Mouse (Mus musculus) thymus, postnatal 14 days (tissue): ENCODE measurements around the gene Trak1.
"Not testable (repeated sequence)": the region's sequence is repeated elsewhere in the genome, so short reads cannot be mapped to it uniquely, and the experiment has no call there.

Source experiments
- DNase-seq: peaks from one replicate; pipeline ENCODE4 v3.0.0; 2021

The Trak1 gene

GRCm38 (mm10) chr9:121321118-121321517, 23.8 kb downstream of the Trak1 start:
- DNase-seq, result no peak

GRCm38 (mm10) chr9:121322034-121322433, 24.7 kb downstream of the Trak1 start:
- DNase-seq, result no peak

- not testable (repeated sequence) for DNase-seq
Observed at GRCm38 (mm10) chr9:121328342-121328741, 31.0 kb downstream of the Trak1 start.

- DNase-seq, result no peak
Observed at GRCm38 (mm10) chr9:121329181-121329580, 31.9 kb downstream of the Trak1 start.

- no peak for DNase-seq
Observed at GRCm38 (mm10) chr9:121330065-121330464, 32.8 kb downstream of the Trak1 start.

- no peak for DNase-seq
Observed at GRCm38 (mm10) chr9:121331438-121331837, 34.1 kb downstream of the Trak1 start.

- peak; percentile 75 for DNase-seq
Observed at GRCm38 (mm10) chr9:121331878-121332630, 34.8 kb downstream of the Trak1 start.

GRCm38 (mm10) chr9:121333559-121333958, 36.3 kb downstream of the Trak1 start:
- DNase-seq, result no peak

GRCm38 (mm10) chr9:121334311-121334851, 37.1 kb downstream of the Trak1 start:
- no peak for DNase-seq

- no peak for DNase-seq
Observed at GRCm38 (mm10) chr9:121335568-121335967, 38.3 kb downstream of the Trak1 start.

GRCm38 (mm10) chr9:121336324-121336946, 39.1 kb downstream of the Trak1 start:
- DNase-seq, result no peak

GRCm38 (mm10) chr9:121337216-121337937, 40.1 kb downstream of the Trak1 start:
- DNase-seq, result no peak

- no peak for DNase-seq
Observed at GRCm38 (mm10) chr9:121337938-121338289, 40.6 kb downstream of the Trak1 start.

- no peak for DNase-seq
Observed at GRCm38 (mm10) chr9:121341832-121342231, 44.5 kb downstream of the Trak1 start.

- no peak for DNase-seq
Observed at GRCm38 (mm10) chr9:121342510-121343110, 45.3 kb downstream of the Trak1 start.

- DNase-seq, result no peak
Observed at GRCm38 (mm10) chr9:121343122-121343876, 46.0 kb downstream of the Trak1 start.

- DNase-seq, result no peak
Observed at GRCm38 (mm10) chr9:121344344-121344743, 47.0 kb downstream of the Trak1 start.

- DNase-seq, result no peak
Observed at GRCm38 (mm10) chr9:121345427-121346130, 48.3 kb downstream of the Trak1 start.

- peak; percentile 47 for DNase-seq
Observed at GRCm38 (mm10) chr9:121346635-121347034, 49.3 kb downstream of the Trak1 start.

GRCm38 (mm10) chr9:121347981-121348380, 50.7 kb downstream of the Trak1 start:
- DNase-seq, result no peak

GRCm38 (mm10) chr9:121348476-121348875, 51.2 kb downstream of the Trak1 start:
- no peak for DNase-seq

- no peak for DNase-seq
Observed at GRCm38 (mm10) chr9:121349111-121349510, 51.8 kb downstream of the Trak1 start.
